Mouse (Mus musculus) heart, postnatal 0 days (tissue): ENCODE results near the gene Prpf4. TPM values are rescaled to one million over a fixed set of nuclear protein-coding genes. Genes with fewer than 3 reads are reported as not detected.

Source experiments
- ATAC-seq: fragments of 200-750 bp; cut with Nextera tagmentation; 2 replicates; pipeline ENCODE4 v1.8.0; 2017; ENCODE audit warnings: low read depth, moderate number of reproducible peaks, moderate library complexity; ENCODE audit not compliant: insufficient read depth
- DNase-seq: peaks from one replicate; pipeline ENCODE4 v3.0.0-alpha.2; 2016; ENCODE audit warnings: low spot score
- H3K27ac ChIP-seq: fragments of 300-500 bp; sonication (generic); 2 replicates; pipeline ENCODE4 v1.5.1; 2014; ENCODE audit warnings: low read depth, mild to moderate bottlenecking
- H3K27me3 ChIP-seq: fragments of 300-500 bp; sonication (generic); 2 replicates; pipeline ENCODE4 v1.6.1; 2014; ENCODE audit warnings: low read length, mixed read lengths; ENCODE audit not compliant: control insufficient read depth, insufficient read depth
- H3K36me3 ChIP-seq: fragments of 300-500 bp; sonication (generic); replicated peaks from 2 replicates; pipeline ENCODE4 v1.6.1; 2014; ENCODE audit warnings: low read length, mixed read lengths; ENCODE audit not compliant: control insufficient read depth, insufficient read depth
- H3K4me1 ChIP-seq: fragments of 300-500 bp; sonication (generic); 2 replicates; pipeline ENCODE4 v1.6.1; 2014; ENCODE audit warnings: antibody characterized with exemption; ENCODE audit not compliant: control insufficient read depth, insufficient read depth
- H3K4me2 ChIP-seq: fragments of 300-500 bp; sonication (generic); 2 replicates; pipeline ENCODE4 v1.6.1; 2014; ENCODE audit warnings: low read depth, mild to moderate bottlenecking, low read length, moderate library complexity
- H3K4me3 ChIP-seq: fragments of 300-500 bp; sonication (generic); 2 replicates; pipeline ENCODE4 v1.5.1; 2014; ENCODE audit warnings: low read depth, low read length
- H3K9ac ChIP-seq: fragments of 300-500 bp; sonication (generic); replicated peaks from 2 replicates; pipeline ENCODE4 v1.6.1; 2014; ENCODE audit warnings: low read depth, low read length, mixed read lengths
- H3K9me3 ChIP-seq: fragments of 300-500 bp; sonication (generic); replicated peaks from 2 replicates; pipeline ENCODE4 v1.6.1; 2016; ENCODE audit warnings: low read length; ENCODE audit not compliant: control insufficient read depth
- CTCF ChIP-seq: IDR thresholded peaks from 2 replicates; pipeline ENCODE4 v1.5.1; 2016; ENCODE audit warnings: antibody characterized with exemption, control low read depth, low read depth
- EP300 ChIP-seq: IDR thresholded peaks from 2 replicates; pipeline ENCODE4 v1.6.1; 2016; ENCODE audit warnings: antibody characterized with exemption, low read depth
- WGBS: fragments of 180-500 bp; shearing (Covaris S2); extraction: QIAGEN DNeasy Blood & Tissue Kit; methylation state at CpG from one replicate; pipeline ENCODE4 v1.1.7; 2014; 5-methylcytosine and 5-hydroxymethylcytosine counted together
- polyA plus RNA-seq: library from polyadenylated mRNA; unstranded; fragments of >200 nt; fragmentation: Nextera tagmentation; extraction: Ambion mirVana; gene quantifications from 2 replicates; pipeline ENCODE4 v1.2.1, GENCODE M21; 2015
- total RNA-seq: library from RNA; depleted of rRNA; stranded (reverse); fragments of >200 nt; gene quantifications from 2 replicates; pipeline ENCODE4 v1.2.3, GENCODE M21; 2014; ENCODE audit warnings: low replicate concordance

Gene Prpf4
- total and polyA plus RNA-seq, 2 experiments from 2014 or later, result 8.1 to 16.7 TPM

GRCm38 (mm10) chr4:62361997-62362396 lies 46.6 kb upstream of the Prpf4 start:
- H3K4me3 ChIP-seq, result peak overlapping the region; percentile 91
- no peak for DNase-seq
- WGBS, result 78% methylated on average over 1 of the region's 1 CpGs

GRCm38 (mm10) chr4:62362437-62362836 lies 46.2 kb upstream of the Prpf4 start:
- ATAC-seq (no peak), DNase-seq (no peak)
- Histone ChIP-seq H3K4me1 (peaks cover 16% of the 10 kb centered on the region), H3K9me3 (no peaks in the 10 kb centered on the region), H3K27ac (no peak overlapping the region), H3K4me3 (no peak overlapping the region), H3K9ac (no peak overlapping the region), H3K4me2 (0 out of 2 replicates have a peak overlapping the region, but pooled peaks have one; percentile 74), H3K36me3 (peaks cover 4% of the 10 kb centered on the region), H3K27me3 (no peaks in the 10 kb centered on the region)
- 57% methylated on average over 2 of the region's 2 CpGs for WGBS
- no peak for TF ChIP-seq CTCF
- TF ChIP-seq EP300, result no peak

More at GRCm38 (mm10) chr4:62361997-62362396, 46.6 kb upstream of the Prpf4 start:
- Histone ChIP-seq H3K27ac (peak overlapping the region; percentile 87; the same call in 1 of the 2 replicates), H3K36me3 (peaks cover 7% of the 10 kb centered on the region), H3K27me3 (no peaks in the 10 kb centered on the region), H3K4me1 (peaks cover 16% of the 10 kb centered on the region), H3K4me2 (peak overlapping the region; percentile 74), H3K9me3 (no peaks in the 10 kb centered on the region), H3K9ac (peak overlapping the region; percentile 81)
- ATAC-seq, result no peak
- TF ChIP-seq EP300 (no peak), CTCF (no peak)

- WGBS, result 88% methylated on average over 8 of the region's 8 CpGs
- no peak for DNase-seq
- H3K36me3 ChIP-seq, result no peaks in the 10 kb centered on the region
- H3K4me2 ChIP-seq, result no peak overlapping the region
- no peak overlapping the region for H3K9ac ChIP-seq
- no peaks in the 10 kb centered on the region for H3K9me3 ChIP-seq
- no peaks in the 10 kb centered on the region for H3K27me3 ChIP-seq
- no peak for ATAC-seq
- TF ChIP-seq EP300 (no peak), CTCF (no peak)
- H3K27ac ChIP-seq, result no peak overlapping the region
- peaks cover 13% of the 10 kb centered on the region for H3K4me1 ChIP-seq
- H3K4me3 ChIP-seq, result no peak overlapping the region
These were observed 44.3 kb upstream of the Prpf4 start for GRCm38 (mm10) chr4:62364299-62364698.

GRCm38 (mm10) chr4:62366291-62366690 lies 42.3 kb upstream of the Prpf4 start:
- ATAC-seq, result no peak

DNA sequence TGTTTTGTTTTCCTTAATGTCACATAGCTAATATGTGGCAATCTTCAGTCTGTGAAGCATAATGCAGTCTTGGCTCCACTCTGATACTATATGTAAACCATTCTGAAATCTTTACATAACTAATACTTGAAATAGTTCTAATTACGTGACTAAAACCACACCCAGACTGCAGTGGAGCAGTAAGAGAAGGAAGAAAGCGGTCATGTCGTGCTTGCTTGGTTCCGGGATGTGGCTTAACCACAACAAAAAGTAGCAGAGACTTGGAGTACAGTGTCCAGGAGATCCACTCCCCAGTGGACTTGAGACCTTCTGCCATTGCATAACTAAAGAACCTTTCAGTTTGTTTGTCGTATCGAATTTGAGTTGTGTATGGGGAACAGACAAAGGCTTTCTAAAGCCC lies 41.0 kb upstream of the Prpf4 start:
- TF ChIP-seq CTCF (no peak), EP300 (no peak)
- Histone ChIP-seq H3K4me3 (no peak overlapping the region), H3K9ac (no peak overlapping the region), H3K4me2 (no peak overlapping the region), H3K36me3 (no peaks in the 10 kb centered on the region), H3K27ac (no peak overlapping the region), H3K4me1 (peaks cover 19% of the 10 kb centered on the region), H3K27me3 (no peaks in the 10 kb centered on the region), H3K9me3 (no peaks in the 10 kb centered on the region)
- ATAC-seq (no peak), DNase-seq (no peak)
- WGBS, result 90% methylated on average over 6 of the region's 6 CpGs

More at GRCm38 (mm10) chr4:62366291-62366690, 42.3 kb upstream of the Prpf4 start:
- WGBS, result 79% methylated on average over 4 of the region's 4 CpGs
- no peaks in the 10 kb centered on the region for H3K36me3 ChIP-seq
- no peak overlapping the region for H3K9ac ChIP-seq
- TF ChIP-seq CTCF (no peak), EP300 (no peak)
- no peak for DNase-seq
- no peak overlapping the region for H3K4me2 ChIP-seq
- no peak overlapping the region for H3K4me3 ChIP-seq
- no peaks in the 10 kb centered on the region for H3K27me3 ChIP-seq
- no peak overlapping the region for H3K27ac ChIP-seq
- H3K4me1 ChIP-seq, result peaks cover 19% of the 10 kb centered on the region
- H3K9me3 ChIP-seq, result no peaks in the 10 kb centered on the region

GRCm38 (mm10) chr4:62369091-62369490 lies 39.5 kb upstream of the Prpf4 start:
- WGBS, result 13% methylated on average over 3 of the region's 3 CpGs
- Histone ChIP-seq H3K9ac (no peak overlapping the region), H3K27ac (no peak overlapping the region), H3K36me3 (no peaks in the 10 kb centered on the region), H3K4me3 (no peak overlapping the region), H3K4me2 (no peak overlapping the region), H3K4me1 (peaks cover 19% of the 10 kb centered on the region), H3K27me3 (no peaks in the 10 kb centered on the region), H3K9me3 (no peaks in the 10 kb centered on the region)
- DNase-seq (no peak), ATAC-seq (no peak)
- no peak for TF ChIP-seq EP300
- no peak for TF ChIP-seq CTCF
